Mouse (Mus musculus) spleen, adult 2 months (tissue): ENCODE data around the gene Nrsn2.

Experiments used
- CTCF ChIP-seq: fragments of 200-500 bp; IDR thresholded peaks from 2 replicates; pipeline ENCODE4 v1.5.1; 2011; ENCODE audit warnings: mild to moderate bottlenecking, inconsistent platforms; ENCODE audit not compliant: insufficient read depth, insufficient read length, insufficient replicate concordance; ENCODE audit errors: extremely low read depth
- POLR2A ChIP-seq: fragments of 200-500 bp; IDR thresholded peaks from 2 replicates; pipeline ENCODE4 v1.6.1; 2011; ENCODE audit warnings: low read depth, low read length, inconsistent platforms

DNA sequence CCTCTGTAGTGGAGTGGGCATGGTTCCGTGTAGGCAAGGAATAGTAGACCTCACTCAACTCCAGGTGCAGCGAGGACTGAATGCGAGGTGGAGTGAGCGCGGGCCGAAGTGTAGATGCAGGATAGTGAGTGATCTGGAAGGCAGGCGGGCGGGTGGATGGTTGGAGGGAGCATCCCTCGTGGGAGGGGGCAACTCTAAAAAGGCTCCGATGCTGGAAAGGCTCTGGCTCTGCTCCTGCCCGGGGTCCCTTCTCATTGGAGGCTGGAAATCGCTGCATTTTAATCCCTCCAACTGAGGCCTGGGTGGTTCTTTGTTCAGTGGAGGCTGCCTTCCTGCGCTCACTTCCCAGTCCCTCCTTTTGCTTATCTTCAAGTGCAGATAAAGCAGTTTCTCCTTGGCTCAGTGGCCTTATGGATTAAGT is 22.7 kb upstream of the Nrsn2 start:
- TF ChIP-seq POLR2A (no peak), CTCF (no peak)
